Mouse (Mus musculus) kidney, postnatal 25 days (tissue): ENCODE measurements around the gene Prlr.

ENCODE experiments used
- DNase-seq, 2 experiments: peaks; one replicate each; pipeline ENCODE4 v3.0.0; 2021; ENCODE audit warnings: mixed read lengths in 2 of 2

The Prlr gene

DNA sequence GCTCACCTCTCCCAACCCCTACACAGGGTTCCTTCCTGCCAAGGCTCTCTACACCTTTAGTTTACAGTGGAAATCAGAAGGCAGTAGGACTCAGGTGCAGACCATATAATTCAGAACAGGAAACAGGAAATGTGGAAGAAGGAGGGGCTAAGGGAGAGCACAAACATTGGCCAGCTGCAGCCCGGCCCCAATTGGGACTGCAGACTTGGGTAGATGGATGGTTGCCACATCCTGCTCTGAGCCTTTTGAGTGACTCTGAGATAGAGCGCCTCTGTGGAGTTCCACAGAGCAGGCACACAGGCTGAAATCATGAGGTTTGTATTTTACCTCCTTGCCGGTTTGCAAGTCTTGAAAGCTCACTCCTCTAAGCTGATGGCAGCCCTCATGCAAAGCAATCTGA is 59.8 kb downstream of the Prlr start:
- no peak for DNase-seq

DNA sequence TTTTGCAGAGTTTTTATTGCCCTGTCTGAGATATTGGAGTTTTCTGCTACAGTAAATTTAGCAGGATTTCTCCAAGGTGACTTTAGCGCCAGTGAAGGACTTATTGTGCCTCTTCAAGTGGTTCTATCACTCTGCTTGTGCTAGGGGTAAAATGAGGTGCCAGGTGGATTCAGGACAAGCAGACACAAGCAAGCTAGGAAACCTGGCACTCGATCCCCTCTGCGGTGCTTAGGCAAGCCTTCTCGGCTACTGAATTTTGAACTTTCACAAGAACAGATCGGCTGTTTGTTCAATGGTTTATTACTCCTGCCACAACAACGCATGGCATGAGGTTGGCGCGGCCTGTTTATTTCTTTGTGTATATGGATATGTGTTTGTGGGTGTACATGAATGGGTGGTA is 61.4 kb downstream of the Prlr start:
- no peak for DNase-seq

DNA sequence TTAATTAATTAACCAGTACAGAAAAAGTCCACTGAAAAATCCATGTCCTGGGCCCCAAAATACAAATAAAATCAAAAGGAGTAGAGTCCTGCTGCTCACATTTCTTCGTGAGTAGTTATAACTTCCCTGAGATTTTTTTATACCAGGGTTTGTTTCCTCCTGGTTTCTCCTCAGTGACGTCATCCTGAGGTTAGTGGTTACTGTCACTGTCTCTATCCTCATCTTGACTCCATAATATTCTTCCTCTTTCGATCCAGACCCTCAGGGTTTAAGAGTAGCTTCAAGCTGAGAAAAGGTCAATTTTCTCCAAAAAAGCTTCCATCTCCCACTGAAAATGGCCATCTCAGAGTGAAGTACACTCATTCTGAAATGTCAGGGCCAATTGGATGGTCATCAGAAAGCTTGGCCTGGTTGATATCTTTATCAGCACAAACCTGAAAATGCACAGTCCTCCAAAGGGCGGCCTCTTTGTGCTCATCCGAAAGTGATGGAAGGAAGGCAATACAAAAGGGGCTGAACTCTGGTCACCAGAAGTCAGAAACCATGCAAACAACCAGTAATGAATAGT is 63.3 kb downstream of the Prlr start:
- DNase-seq: no peak

DNA sequence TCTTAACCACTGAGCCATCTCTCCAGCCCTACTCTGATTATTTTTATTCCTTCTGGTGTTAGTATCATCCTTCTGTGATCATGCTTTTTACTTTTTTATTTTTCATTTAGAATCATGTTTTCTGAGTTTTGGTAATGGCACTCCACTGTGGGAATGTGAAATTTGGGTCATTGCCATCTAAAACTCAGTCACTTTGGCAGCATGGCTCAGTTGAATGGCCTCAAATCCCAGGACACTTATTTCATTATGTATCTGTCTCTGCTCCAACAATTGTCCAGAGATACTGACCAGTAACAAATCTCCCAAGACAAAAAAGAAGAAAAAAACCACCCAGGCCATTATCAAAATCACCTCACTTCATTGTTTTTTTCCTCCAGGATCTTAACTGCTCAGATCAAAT is 65.2 kb downstream of the Prlr start:
- DNase-seq: no peak

DNA sequence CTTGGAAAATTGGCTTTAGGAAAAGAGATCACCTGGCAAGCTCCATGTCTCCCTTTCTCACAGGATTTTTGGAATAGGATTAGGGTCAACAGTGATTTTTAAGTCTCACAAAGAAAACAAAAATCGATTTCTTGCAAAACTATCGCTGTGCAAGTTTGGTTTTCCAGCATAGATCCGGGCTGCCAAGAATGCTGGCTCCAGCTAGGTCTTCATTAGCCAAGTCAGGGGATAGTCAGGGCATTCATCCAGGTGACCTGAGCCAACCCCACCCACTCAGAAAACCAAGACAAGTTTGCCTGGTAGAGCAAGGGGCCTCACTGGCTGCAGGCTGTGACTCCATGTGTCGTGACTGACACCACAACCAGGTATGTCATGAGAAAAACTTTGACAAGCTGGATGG is 72.2 kb downstream of the Prlr start:
- peak; percentile 42 to 51 for DNase-seq

DNA sequence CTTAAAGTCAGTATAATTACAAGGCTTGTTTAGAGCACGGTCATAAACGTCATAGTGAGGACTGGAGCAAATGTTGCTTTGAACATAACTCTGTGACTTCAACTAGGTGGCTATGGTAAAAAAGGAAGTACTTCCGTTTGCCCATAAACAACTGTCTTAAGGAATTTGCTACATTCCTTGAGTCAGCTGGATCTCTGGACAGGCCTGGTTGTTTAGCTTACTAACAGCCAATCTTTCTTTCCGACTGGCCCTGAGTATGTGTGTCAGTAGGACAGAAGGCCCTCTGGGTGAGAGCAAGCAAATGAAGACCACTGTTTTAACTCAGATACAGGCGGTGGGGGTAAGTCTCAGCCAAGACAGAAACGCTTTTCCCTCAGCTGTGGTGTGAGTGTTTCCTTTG is 73.7 kb downstream of the Prlr start:
- DNase-seq: no peak

DNA sequence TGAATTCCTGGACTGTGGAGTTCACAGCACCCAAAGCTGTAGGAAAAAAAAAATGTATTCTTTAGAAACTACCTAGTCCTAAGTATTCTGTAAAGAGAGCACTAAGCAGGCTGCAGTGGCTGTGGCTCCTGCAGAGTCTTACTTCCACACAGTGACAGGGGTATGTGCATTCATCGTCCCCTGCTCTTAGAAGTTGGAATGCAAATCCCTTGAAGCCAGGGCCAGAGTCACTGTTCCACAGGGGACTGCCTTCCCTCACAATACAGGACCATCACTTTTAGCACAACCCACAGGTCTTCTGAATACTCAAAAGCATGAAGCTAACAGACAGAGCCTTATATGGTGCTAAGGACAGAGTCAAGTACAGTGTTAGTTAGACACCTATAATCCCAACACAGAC is 75.5 kb downstream of the Prlr start:
- DNase-seq: no peak

DNA sequence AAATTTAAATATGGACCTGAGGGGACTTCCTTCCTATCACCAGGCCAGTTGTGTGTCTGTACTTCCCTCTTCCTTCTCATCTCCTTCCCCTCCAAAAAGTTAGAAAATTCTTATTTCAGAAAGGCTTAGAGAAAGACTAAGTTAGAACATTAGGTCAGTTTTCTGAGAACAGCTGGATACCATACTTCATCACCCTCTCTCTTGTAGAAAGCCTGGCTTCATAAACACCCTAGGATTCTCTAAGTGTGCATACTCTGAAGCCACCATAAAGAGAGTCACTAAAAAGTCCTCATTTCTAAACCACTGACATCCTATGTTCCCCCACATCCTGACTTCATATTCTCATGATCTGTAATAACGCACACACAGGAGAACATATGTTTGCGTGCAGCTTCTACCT is 85.2 kb downstream of the Prlr start:
- no peak for DNase-seq

DNA sequence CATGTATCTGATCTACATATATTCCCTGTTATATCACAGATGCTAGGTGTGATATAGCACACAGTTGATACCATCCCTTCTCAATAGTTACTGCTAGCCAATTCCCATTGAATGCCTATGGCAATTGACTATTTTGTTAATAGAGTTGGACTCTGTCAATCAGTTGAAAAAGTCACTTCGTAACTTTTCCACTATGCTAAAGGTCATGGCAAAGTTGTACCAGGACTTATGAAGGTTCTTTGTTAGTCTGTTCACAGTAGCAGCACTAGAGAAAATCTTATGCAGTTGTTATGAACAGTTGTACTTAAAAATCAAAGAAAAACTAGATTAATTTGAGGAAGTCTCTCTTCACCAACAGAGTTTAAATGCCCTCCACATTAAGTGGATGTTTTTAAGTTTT is 85.6 kb downstream of the Prlr start:
- DNase-seq: no peak

DNA sequence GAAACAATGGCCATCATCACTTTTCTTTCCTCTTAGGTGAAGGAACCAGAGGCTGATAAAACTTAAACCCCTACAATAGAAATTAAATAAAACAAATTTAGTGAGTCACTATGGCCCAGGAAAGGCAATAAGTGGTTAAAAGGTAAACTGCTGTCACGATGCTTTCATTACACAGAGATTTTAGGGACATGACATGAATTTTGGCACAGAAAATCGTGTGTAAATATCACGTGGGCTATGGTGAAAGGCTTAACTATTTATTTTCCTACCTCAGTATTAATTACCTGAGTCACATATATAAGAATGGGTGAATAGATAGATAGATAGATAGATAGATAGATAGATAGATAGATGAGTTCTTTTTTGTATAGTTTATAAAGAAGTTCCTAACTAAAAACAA is 86.4 kb downstream of the Prlr start:
- no peak for DNase-seq

DNA sequence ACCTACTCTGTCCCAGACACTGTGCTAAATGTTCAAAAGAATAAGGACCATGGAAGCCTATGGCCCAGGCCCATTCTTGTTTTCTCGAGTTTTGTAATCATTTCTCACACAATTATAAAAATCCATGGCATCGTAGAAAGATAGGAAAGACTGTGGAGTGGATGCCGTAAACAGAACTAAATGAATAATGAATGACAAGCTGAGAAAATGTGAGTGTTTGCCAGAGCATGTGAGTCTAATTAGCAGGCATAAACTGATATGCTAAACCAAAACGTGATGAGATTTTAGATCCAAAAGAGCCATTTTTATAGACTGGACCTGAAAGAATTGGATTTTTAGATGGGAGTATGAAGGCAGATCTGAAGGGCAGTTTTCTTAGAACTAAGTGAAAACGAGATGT is 87.8 kb downstream of the Prlr start:
- DNase-seq: no peak

DNA sequence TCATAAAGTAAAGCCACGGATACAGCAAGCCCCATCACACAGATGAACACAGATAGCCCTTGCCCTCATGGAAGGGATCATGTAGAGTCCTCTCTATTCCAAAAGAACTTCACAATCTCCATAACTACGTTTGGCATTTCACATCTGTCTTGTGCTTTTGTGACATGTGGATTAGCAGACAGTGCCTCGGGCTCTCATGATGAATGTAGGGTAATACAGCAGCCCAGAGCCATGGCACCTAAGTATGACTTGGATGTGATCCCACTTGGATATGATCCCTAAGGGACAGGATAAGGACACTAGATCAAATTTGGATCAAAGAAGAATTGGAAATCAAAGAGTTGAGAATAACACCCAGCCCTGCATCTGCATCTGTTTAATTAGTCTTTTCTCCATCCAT is 90.2 kb downstream of the Prlr start:
- no peak for DNase-seq

DNA sequence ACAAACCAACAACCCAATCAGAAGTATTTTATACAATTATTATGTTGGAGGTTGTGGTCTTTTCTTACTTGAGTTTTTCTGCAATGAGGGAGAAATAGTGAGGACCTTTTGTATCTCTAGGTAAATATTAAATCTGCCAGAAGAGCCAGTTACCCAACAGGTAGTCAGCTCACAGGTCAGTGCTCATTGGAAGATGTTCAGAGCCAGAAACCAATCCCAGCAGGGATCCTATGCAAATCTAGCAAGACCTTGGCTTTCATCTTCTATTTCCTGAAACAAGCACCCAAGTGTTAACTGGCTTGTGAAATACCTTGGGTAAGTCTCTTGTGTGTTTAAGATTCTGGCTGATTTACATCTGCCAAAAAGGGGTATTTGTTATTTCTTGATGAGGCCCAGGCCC is 99.3 kb downstream of the Prlr start:
- DNase-seq: peak; percentile 9 to 57

DNA sequence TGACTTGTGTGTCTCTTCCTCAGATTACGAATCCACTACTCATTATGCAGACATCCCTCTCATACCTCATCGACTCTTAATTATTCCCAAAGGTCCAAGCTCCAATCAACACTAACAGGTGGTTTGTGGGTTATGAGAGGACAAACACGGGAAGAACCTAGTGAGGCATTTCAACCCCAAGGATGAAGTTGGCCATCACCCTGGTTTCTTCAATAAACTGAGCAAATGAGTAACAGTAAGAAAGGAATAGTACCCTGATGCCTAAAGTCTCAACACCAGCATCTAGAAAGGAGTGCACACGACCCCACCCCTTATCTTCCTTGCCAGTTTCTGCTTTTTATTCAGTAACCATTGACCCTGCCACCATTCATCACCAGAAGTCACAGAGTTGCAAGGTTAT is 100.4 kb downstream of the Prlr start:
- peak; percentile 33 to 49 for DNase-seq

DNA sequence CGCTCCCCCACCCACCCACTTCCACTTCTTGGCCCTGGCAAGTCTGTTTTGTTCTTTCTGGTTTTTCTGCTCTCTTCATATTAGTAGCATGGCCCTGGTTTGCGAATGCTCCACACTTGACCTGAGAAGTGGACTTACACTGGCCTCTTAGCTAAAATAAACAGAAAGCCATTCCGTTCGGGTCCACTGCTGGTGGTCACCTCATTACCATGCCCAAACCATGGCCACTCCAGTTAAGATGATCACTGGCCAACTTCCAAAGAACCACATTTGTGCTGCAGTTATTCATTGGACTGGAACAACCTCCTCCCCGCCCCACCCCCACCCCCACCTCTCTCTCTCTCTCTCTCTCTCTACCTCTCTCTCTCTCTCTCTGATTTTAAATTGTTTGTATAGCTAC is 104.5 kb downstream of the Prlr start:
- peak; percentile 75 to 90 for DNase-seq

DNA sequence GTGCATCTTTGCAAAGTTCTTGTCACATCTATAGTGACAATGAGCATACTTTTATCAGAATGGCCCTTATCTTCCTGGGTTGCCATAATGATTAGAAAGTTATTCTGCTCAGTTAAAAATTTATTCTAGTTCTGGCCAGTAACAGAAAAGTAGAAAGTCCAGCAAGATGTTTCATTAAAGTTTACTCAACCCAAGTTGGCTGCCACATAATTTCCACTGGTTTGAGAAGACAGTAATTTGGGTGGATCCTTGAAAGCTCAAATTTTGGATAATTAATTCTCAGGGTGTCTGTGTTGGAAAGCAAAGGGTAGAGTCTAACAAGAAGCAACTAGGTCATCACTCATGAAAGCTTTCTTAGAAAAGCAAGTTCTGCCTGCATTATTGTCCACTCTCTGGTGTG is 106.6 kb downstream of the Prlr start:
- DNase-seq: peak in 1 of 2 experiments; percentile 11

DNA sequence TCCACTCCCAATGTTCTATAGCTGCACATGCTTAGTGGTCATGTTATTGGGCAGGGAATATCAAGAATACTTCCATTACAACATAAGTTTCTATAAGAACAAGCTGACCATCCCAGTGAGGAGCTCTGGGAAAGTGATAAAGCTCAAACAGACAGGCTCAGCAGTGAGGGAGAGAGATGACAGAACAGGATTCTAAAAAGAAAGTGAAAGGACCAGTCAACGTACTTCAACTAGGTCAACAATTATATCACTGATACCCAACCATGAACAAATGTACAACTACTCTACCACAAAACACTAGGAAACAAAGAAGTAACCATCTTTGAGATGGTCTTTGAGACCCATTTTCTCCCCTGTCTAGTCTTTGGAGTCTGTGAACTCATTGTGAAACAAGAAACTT is 119.5 kb downstream of the Prlr start:
- no peak for DNase-seq

DNA sequence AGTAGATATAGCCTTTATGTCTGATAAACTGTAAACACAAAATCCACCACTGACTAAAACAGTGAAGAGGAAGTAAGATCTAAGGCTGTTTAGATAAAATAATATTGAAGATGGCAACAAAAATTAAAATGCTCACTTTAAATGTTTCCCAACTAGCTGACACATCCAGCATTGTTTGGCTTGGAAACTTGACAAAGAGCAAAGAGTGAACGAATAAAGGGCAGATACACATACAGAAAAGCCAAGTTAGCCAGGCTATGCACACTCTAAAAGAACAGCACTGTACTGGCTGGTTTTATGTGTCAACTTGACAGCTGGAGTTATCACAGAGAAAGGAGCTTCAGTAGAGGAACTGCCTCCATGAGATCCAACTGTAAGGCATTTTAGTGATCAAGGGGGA is 121.0 kb downstream of the Prlr start:
- no peak for DNase-seq

DNA sequence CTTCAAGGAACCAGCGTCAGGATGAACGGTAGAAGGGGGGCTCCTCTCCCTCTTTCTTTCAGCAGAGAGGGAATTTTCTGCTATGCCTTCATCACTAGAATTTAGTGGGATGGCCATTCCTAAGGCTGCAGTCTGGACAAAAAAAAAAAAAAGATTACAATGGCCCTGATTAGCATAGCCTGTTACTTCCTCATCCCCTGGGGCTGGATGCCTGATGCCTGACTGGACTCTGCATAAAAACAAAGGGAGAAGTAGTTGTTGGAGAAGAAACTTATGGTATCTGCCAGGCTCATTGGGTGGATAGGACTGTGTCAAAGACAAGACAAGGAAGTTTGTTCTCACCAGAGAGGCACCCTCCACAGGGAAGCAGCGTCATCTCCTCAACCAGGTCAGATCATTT is 122.4 kb downstream of the Prlr start:
- DNase-seq: no peak

DNA sequence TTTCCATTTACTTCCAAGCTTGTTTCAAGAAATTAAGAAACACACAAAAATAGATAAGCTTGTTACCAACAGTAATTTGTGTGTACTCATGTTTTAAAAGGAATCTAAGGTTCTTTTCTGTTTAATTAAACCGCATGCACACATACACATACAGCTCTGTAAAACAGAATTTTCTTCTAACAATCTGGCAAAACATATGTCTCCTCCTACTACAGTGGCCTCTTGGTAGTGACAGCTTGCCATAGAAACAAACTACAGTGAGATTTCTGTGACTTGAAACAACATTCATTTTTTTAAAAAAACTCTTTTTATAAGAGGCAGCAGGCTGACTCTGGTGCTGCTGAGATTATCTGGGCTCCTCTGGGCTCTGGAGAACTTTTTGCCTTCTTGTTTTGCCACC is 129.4 kb downstream of the Prlr start:
- DNase-seq: no peak

DNA sequence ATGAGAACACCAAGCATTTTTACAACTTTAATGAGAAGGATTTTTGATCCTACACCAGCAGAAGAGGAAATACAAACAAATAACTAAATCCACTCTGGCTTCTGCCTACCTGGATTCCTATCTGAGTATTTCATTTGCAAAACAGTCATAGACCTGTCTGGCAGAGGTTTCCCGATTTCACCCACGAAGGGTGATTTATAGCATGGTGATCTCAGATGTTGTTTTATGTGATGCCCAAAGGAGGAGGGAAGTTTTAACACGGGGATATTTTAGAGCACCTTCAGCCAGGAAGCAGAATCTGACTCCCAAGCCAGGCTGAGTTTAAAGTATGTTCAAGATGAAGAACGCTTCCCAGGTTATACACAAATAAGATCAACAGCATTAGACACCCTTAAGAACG is 134.8 kb downstream of the Prlr start:
- no peak for DNase-seq

DNA sequence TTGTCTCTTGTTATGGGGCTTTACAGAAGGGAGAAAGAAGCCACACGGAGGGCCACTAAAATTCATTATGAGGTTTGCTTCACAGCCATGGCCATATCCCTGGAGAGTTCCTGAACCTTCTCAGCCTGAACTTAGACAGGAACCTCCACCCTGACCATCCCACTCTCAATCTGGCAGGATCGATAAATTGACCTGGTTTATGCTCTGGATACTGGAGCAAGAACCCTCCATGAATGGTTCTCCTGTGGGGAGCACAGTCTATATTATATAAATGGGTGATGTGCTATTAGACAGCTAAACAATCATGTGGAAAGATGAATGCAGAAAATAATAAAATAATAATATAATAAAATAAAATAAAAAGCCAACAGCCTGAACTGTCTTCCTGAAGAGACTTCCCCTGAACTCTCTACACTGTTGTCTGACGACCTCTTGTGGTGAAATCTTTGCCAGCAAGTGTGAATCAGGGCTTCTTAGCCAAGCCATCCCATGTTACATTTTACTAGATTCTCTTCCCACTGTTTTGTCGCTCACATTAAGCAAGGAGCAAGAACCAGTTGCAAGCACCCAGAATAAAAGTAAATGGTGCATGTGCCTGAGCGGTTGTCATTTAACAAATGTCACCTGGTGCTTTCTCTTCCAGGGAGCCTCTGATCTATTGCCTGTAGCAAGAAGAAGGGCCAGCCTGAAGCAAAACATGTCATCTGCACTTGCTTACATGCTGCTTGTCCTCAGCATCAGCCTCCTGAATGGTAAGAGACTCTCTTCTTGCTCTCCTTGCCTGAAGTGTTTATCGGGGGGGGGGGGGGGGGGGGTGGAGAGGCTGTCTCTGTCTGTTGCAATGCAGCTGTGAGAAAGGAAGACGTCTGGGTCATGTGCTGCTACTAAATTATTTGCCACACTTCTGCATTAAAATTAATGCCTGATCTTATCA is 136.8 kb downstream of the Prlr start:
- DNase-seq: peak; percentile 62 to 79

DNA sequence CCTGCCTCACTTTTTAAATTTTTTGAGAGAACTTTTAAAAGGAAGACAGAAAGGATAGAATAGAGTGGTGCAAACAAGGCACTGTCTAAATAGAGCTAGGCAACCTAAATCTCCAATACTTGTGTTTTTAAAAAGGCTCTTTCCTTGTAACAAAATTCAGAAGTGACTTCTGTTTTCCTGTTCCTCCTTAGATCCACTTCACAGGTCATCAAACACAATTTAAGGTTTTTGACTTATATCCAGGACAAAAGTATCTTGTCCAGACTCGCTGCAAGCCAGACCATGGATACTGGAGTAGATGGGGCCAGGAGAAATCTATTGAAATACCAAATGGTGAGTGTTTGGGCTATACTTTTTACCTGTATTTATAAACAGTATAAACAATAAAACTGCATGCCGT is 148.0 kb downstream of the Prlr start, which contains the start of gene Gm21973:
Gene Gm21973 (plus strand): TSS at position 301 of the 400 bp plus-strand sequence.
- no peak for DNase-seq

DNA sequence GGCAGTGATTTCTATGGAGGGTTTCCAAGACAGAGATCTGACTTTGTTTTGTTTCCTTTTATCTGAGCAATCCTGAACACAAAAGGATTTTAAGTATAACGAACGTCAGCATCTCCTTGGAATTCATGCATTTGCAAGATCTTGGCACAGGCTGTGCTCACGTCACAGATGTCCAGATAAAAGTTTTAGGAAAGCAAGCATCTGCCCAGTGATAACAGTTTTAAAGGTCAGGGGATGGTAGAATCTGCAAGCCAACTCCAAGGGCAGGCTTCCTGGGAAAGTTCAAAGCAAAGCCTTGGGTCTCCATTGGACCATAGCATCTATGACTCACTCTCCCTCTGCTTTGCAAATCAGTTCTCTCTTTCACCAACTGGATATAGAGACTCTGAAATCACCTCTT is 153.6 kb downstream of the Prlr start:
- DNase-seq: no peak

DNA sequence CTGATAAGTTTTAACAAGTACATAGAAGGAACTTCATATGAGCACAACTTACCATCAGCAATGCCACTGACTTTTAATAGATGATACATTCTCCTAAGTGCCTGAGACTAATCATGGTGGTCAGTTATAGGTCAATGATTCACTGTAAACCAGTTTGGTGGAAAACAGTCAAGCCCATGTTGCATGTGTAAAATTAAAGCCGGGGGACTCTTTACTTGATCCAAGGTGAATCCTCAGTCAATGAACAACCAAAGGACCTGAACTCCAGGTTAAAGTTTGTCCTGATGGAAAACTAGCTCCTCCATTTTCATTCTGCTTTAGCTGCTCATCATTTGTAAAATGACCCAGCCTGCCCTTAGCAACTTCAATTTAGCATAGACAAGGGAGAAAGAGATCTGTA is 155.5 kb downstream of the Prlr start:
- peak in 1 of 2 experiments; percentile 10 for DNase-seq
